Mouse (Mus musculus): Measurements from ENCODE around the gene Gm11492. TPM values are rescaled to one million over a fixed set of nuclear protein-coding genes. Genes with fewer than 3 reads are reported as not detected.

Gm11492 gene
- polyA plus RNA-seq, 1 experiment from 2014 or later: not detected

DNA sequence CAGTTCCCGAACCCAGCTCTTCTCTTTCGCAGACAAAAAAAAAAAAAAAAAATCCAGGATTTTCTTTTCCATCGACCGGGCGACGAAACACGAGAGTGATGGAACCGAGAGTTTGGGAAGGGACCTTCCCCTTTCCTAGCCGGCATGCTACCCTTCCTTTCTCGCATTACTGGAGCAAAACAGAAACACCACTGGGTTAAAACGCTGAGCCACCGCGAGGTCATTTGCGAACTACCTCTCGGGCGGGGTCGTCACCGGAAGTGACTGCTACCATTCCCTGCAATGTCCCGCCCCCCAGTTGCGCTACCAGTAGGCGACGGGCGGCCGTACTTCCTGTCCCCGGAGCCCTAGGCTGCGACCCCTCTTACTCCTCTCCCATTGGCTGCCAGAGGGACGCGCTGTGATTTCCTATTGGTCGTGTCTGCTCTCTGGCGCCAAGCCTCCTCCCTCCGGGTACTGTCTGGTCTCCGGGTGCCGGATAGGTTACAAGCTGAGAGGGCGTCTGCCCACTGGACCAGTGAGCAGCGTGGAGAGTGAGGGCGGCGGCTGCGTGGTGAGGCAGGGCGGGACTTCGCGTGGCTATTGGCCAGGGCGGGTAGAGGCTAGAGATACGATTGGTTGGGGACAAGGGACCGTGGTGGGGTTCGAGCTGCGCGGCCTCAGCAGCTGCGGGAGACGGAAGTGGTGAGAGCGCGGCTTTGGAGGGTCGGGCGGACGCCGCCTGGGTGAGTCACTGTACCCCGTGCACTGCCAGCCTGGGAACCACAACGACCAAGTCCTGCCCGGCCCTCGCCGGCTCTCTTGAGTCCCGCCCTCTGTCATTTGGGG lies 25.3 kb downstream of the Gm11492 start, which contains the start of gene Mtmr4:
TSS of gene Mtmr4 (plus strand) at position 637 of the 828 bp plus-strand sequence.
- H3K36me3 ChIP-seq (ENCODE audit: control insufficient read depth, insufficient read depth, low read length): no peaks in the 10 kb centered on the region
- H3K9ac ChIP-seq (ENCODE audit: low read depth, low read length): peak within 1 kb of the TSS; percentile 69
- under 1% methylated on average over 56 of the region's 61 CpGs for WGBS
- no peaks in the 10 kb centered on the region for H3K9me3 ChIP-seq (ENCODE audit: control insufficient read depth, low read length)
- peak within 1 kb of the TSS; percentile 56 for H3K4me2 ChIP-seq (replicated peaks; ENCODE audit: low read depth, low read length)
- ATAC-seq (ENCODE audit: low FRiP score) (peak; percentile 98), DNase-seq (ENCODE audit: low spot score) (peak; percentile 96)
- peak within 1 kb of the TSS; percentile 74 for H3K27ac ChIP-seq (ENCODE audit: low read depth, low read length)
- H3K27me3 ChIP-seq (ENCODE audit: control insufficient read depth, insufficient read depth, low read length): no peaks in the 10 kb centered on the region
- H3K4me3 ChIP-seq (ENCODE audit: low read depth, low read length): peak within 1 kb of the TSS; percentile 71
- peaks cover 8% of the 10 kb centered on the region for H3K4me1 ChIP-seq (replicated peaks; ENCODE audit: control insufficient read depth, insufficient read depth, low read length)

DNA sequence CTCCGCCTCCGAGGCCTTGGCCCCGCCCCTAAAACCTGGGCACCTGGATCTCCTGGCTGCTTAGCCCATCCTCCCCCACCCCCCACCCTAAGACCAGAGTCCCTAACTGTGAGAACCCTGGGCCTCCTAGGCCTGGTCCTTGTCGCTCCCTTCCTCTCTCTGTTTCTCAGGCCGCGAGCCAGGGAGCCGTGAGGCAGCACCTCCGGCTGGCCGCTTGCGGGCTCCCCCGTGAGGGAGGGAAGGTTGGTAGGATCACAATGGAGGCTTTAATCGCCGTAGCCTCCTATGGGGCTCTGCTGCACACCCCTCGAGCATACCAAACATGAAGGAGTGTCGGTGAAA lies 25.9 kb downstream of the Gm11492 start:
- H3K4me3 ChIP-seq (ENCODE audit: low read depth, low read length): peak overlapping the region; percentile 71
- H3K9ac ChIP-seq (ENCODE audit: low read depth, low read length): peak overlapping the region; percentile 69
- 0% methylated on average over 14 of the region's 15 CpGs for WGBS
- H3K9me3 ChIP-seq (ENCODE audit: control insufficient read depth, low read length): no peaks in the 10 kb centered on the region
- H3K36me3 ChIP-seq (ENCODE audit: control insufficient read depth, insufficient read depth, low read length): peaks cover 4% of the 10 kb centered on the region; the same call in 1 of the 2 replicates
- H3K27ac ChIP-seq (ENCODE audit: low read depth, low read length): peak overlapping the region; percentile 74
- DNase-seq (ENCODE audit: low spot score) (peak; percentile 52), ATAC-seq (ENCODE audit: low FRiP score) (no peak; the same call in 1 of the 2 replicates)
- peaks cover 8% of the 10 kb centered on the region for H3K4me1 ChIP-seq (replicated peaks; ENCODE audit: control insufficient read depth, insufficient read depth, low read length)
- H3K27me3 ChIP-seq (ENCODE audit: control insufficient read depth, insufficient read depth, low read length): no peaks in the 10 kb centered on the region
- peak overlapping the region; percentile 56 for H3K4me2 ChIP-seq (replicated peaks; ENCODE audit: low read depth, low read length)

- H3K4me1 ChIP-seq (replicated peaks; ENCODE audit: control insufficient read depth, insufficient read depth, low read length): peaks cover 8% of the 10 kb centered on the region
- peaks cover 8% of the 10 kb centered on the region; the same call in 1 of the 2 replicates for H3K36me3 ChIP-seq (ENCODE audit: control insufficient read depth, insufficient read depth, low read length)
- ATAC-seq (ENCODE audit: low FRiP score) (no peak), DNase-seq (ENCODE audit: low spot score) (no peak)
- H3K9ac ChIP-seq (ENCODE audit: low read depth, low read length): peak overlapping the region; percentile 69
- H3K4me2 ChIP-seq (replicated peaks; ENCODE audit: low read depth, low read length): peak overlapping the region; percentile 56
- H3K4me3 ChIP-seq (ENCODE audit: low read depth, low read length): peak overlapping the region; percentile 71
- peak overlapping the region; percentile 74 for H3K27ac ChIP-seq (ENCODE audit: low read depth, low read length)
- no peaks in the 10 kb centered on the region for H3K27me3 ChIP-seq (ENCODE audit: control insufficient read depth, insufficient read depth, low read length)
- WGBS: 38% methylated on average over 13 of the region's 13 CpGs
- H3K9me3 ChIP-seq (ENCODE audit: control insufficient read depth, low read length): no peaks in the 10 kb centered on the region
Measured at GRCm38 (mm10) chr11:87592713-87593598, 26.5 kb downstream of the Gm11492 start.

DNA sequence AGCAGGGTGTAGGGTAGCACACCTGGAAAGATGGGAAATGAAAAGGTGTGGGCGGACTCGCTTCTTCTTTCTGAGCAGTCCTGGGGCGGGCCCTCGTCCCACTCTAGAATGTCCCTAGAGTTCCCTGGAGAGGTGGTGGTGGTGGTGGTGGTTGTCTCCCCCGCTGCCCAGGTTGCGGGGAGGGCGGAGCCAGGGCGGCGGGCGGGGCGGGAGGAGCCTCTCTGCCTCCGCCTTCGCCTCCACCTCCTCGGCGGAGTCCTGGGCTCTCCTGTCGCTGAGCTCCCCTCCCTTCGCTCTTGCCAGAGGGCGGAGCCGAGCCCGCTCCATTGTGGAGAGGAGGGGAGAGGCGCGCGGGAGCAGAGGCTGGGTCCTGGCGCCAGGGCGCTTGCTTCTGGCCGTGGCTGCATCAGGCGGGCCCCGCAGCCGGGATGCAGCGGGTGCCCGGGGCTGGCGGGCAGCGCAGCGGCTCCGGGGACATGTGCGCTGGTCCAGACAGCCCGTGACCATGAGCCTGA lies 28.9 kb downstream of the Gm11492 start:
- Histone ChIP-seq H3K4me2 (replicated peaks; ENCODE audit: low read depth, low read length) (peak overlapping the region; percentile 86), H3K36me3 (ENCODE audit: control insufficient read depth, insufficient read depth, low read length) (peaks cover 22% of the 10 kb centered on the region), H3K27ac (ENCODE audit: low read depth, low read length) (peak overlapping the region; percentile 78), H3K27me3 (ENCODE audit: control insufficient read depth, insufficient read depth, low read length) (no peaks in the 10 kb centered on the region), H3K4me3 (ENCODE audit: low read depth, low read length) (peak overlapping the region; percentile 71), H3K4me1 (replicated peaks; ENCODE audit: control insufficient read depth, insufficient read depth, low read length) (peaks cover 8% of the 10 kb centered on the region), H3K9ac (ENCODE audit: low read depth, low read length) (peak overlapping the region; percentile 96), H3K9me3 (ENCODE audit: control insufficient read depth, low read length) (no peaks in the 10 kb centered on the region)
- ATAC-seq (ENCODE audit: low FRiP score) (peak; percentile 57), DNase-seq (ENCODE audit: low spot score) (peak; percentile 87)
- WGBS: under 1% methylated on average over 28 of the region's 37 CpGs

- Histone ChIP-seq H3K4me1 (replicated peaks; ENCODE audit: control insufficient read depth, insufficient read depth, low read length) (peaks cover 8% of the 10 kb centered on the region), H3K27ac (ENCODE audit: low read depth, low read length) (peak overlapping the region; percentile 78), H3K4me2 (replicated peaks; ENCODE audit: low read depth, low read length) (peak overlapping the region; percentile 86), H3K27me3 (ENCODE audit: control insufficient read depth, insufficient read depth, low read length) (no peaks in the 10 kb centered on the region), H3K4me3 (ENCODE audit: low read depth, low read length) (peak overlapping the region; percentile 71), H3K9me3 (ENCODE audit: control insufficient read depth, low read length) (no peaks in the 10 kb centered on the region), H3K36me3 (ENCODE audit: control insufficient read depth, insufficient read depth, low read length) (peaks cover 26% of the 10 kb centered on the region), H3K9ac (ENCODE audit: low read depth, low read length) (peak overlapping the region; percentile 96)
- ATAC-seq (ENCODE audit: low FRiP score) (no peak), DNase-seq (ENCODE audit: low spot score) (peak; percentile 51)
- 12% methylated on average over 7 of the region's 7 CpGs for WGBS
Measured at GRCm38 (mm10) chr11:87595976-87596375, 29.5 kb downstream of the Gm11492 start.

DNA sequence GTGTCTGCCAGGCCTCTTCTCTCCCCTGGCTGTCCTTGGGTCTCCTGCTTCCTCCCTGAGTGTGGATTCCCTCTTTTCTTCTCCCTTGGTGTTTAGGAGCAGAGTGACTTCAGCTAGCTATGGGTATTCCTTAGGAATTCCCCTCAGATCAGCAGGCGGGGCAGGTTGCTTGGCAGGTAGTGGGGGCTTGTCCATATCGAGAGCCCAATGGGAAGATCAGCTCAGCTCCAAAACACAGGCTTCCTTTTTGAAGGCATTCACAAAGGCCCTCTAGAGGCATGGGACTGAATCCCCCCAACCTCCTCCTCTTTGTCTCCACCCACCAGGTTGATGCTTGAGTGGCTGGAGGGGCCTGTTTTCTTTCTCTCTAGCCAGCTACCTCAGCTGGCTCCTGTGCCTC lies 30.0 kb downstream of the Gm11492 start:
- Histone ChIP-seq H3K4me1 (replicated peaks; ENCODE audit: control insufficient read depth, insufficient read depth, low read length) (peaks cover 8% of the 10 kb centered on the region), H3K9ac (ENCODE audit: low read depth, low read length) (peak overlapping the region; percentile 96), H3K27me3 (ENCODE audit: control insufficient read depth, insufficient read depth, low read length) (no peaks in the 10 kb centered on the region), H3K4me3 (ENCODE audit: low read depth, low read length) (peak overlapping the region; percentile 71), H3K27ac (ENCODE audit: low read depth, low read length) (peak overlapping the region; percentile 78; the same call in 1 of the 2 replicates), H3K9me3 (ENCODE audit: control insufficient read depth, low read length) (no peaks in the 10 kb centered on the region), H3K36me3 (ENCODE audit: control insufficient read depth, insufficient read depth, low read length) (peaks cover 29% of the 10 kb centered on the region), H3K4me2 (replicated peaks; ENCODE audit: low read depth, low read length) (peak overlapping the region; percentile 86)
- DNase-seq (ENCODE audit: low spot score) (peak; percentile 39), ATAC-seq (ENCODE audit: low FRiP score) (no peak)
- WGBS: 47% methylated on average over 2 of the region's 2 CpGs

DNA sequence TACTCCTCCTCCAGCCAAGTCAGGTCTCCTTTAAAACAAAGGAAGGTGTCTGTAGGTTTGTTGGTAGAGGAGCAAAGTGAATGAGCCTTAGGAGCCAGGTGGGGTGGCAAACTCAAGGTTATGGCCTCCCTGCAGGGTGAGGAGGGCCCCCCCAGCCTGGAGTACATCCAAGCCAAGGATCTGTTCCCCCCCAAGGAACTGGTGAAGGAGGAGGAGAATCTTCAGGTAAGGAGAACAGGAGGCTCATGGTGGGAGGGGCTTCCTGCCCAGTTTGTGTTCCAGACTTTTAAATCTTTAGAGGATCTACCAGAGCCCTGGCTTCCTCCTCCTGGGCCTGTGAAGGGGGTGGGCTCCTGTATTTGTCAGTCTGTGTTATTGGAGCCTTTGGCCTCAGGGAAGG lies 30.6 kb downstream of the Gm11492 start:
- Histone ChIP-seq H3K27me3 (ENCODE audit: control insufficient read depth, insufficient read depth, low read length) (no peaks in the 10 kb centered on the region), H3K9me3 (ENCODE audit: control insufficient read depth, low read length) (no peaks in the 10 kb centered on the region), H3K4me3 (ENCODE audit: low read depth, low read length) (peak overlapping the region; percentile 71; the same call in 1 of the 2 replicates), H3K27ac (ENCODE audit: low read depth, low read length) (no peak overlapping the region), H3K4me2 (replicated peaks; ENCODE audit: low read depth, low read length) (peak overlapping the region; percentile 86; the same call in 1 of the 2 replicates), H3K9ac (ENCODE audit: low read depth, low read length) (peak overlapping the region; percentile 96; the same call in 1 of the 2 replicates), H3K4me1 (replicated peaks; ENCODE audit: control insufficient read depth, insufficient read depth, low read length) (peaks cover 8% of the 10 kb centered on the region), H3K36me3 (ENCODE audit: control insufficient read depth, insufficient read depth, low read length) (peaks cover 30% of the 10 kb centered on the region)
- DNase-seq (ENCODE audit: low spot score): no peak
- ATAC-seq (ENCODE audit: low FRiP score): no peak

DNA sequence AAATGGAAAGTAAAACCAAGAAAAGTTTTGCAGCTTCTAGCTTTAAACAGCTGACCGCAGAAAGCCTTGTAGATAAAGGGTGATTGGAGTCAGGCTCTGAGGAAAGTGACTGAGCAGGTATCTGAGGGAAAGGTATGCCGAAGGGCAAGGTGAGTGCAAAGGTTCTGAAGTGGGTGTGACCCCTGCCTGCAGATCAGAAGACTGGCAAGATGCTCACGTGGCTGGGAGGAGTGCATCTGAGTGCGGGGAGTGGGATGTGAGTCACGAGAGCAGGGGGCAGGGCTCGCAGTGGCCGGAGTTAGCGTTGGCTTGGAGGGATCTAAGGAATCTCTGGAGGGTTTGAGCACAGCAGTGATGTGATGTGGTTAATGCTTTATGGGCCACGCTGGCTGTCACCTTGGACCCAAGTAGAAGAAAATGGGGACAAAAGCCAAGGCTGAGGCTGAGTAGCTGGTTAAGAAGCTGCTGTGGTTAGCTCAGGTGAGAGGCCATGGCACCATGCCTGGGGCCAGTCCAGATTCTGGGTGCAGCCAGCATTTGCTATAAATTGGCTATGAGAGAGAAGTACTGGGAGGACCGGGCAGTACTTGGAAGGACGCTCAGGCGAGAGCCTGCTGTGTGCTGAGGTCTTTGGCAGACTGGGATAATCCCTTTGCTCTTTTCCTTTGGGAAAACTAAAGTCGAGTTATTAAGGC lies 33.1 kb downstream of the Gm11492 start:
- no peak overlapping the region for H3K4me2 ChIP-seq (replicated peaks; ENCODE audit: low read depth, low read length)
- H3K27ac ChIP-seq (ENCODE audit: low read depth, low read length): no peak overlapping the region
- 90% methylated on average over 13 of the region's 13 CpGs for WGBS
- H3K9me3 ChIP-seq (ENCODE audit: control insufficient read depth, low read length): no peaks in the 10 kb centered on the region
- no peak overlapping the region for H3K4me3 ChIP-seq (ENCODE audit: low read depth, low read length)
- H3K9ac ChIP-seq (ENCODE audit: low read depth, low read length): no peak overlapping the region
- H3K27me3 ChIP-seq (ENCODE audit: control insufficient read depth, insufficient read depth, low read length): no peaks in the 10 kb centered on the region
- DNase-seq (ENCODE audit: low spot score) (no peak), ATAC-seq (ENCODE audit: low FRiP score) (no peak)
- H3K4me1 ChIP-seq (replicated peaks; ENCODE audit: control insufficient read depth, insufficient read depth, low read length): no peaks in the 10 kb centered on the region; the same call in 1 of the 2 replicates
- H3K36me3 ChIP-seq (ENCODE audit: control insufficient read depth, insufficient read depth, low read length): peaks cover 36% of the 10 kb centered on the region

Data from hindbrain, embryonic 11.5 days (tissue).